Mouse (Mus musculus): ENCODE measurements around the gene Smtnl2. TPM values are rescaled to one million over a fixed set of nuclear protein-coding genes. Genes with fewer than 3 reads are reported as not detected.

Gene Smtnl2
- polyA plus RNA-seq, 1 experiment from 2014 or later: 56.1 TPM

- Histone ChIP-seq H3K27me3 (ENCODE audit: control insufficient read depth, insufficient read depth, low read length) (no peaks in the 10 kb centered on the region), H3K9me3 (ENCODE audit: control insufficient read depth, low read length) (no peaks in the 10 kb centered on the region), H3K4me2 (replicated peaks; ENCODE audit: low read depth, low read length) (no peak overlapping the region), H3K4me3 (ENCODE audit: low read length) (no peak overlapping the region), H3K27ac (ENCODE audit: low read depth, low read length) (no peak overlapping the region), H3K4me1 (ENCODE audit: control insufficient read depth, insufficient read depth, low read length) (no peaks in the 10 kb centered on the region), H3K9ac (ENCODE audit: low read depth, low read length) (no peak overlapping the region), H3K36me3 (ENCODE audit: control insufficient read depth, insufficient read depth, low read length) (no peaks in the 10 kb centered on the region)
- peak; percentile 80 for ATAC-seq (ENCODE audit: low FRiP score, low TSS enrichment)
- 44% methylated on average over 7 of the region's 7 CpGs for WGBS
Observed at GRCm38 (mm10) chr11:72429288-72429690, 17.8 kb upstream of the Smtnl2 start.

GRCm38 (mm10) chr11:72428694-72429093, 17.2 kb upstream of the Smtnl2 start:
- 0% methylated on average over 5 of the region's 5 CpGs for WGBS
- Histone ChIP-seq H3K27ac (ENCODE audit: low read depth, low read length) (no peak overlapping the region), H3K4me1 (ENCODE audit: control insufficient read depth, insufficient read depth, low read length) (no peaks in the 10 kb centered on the region), H3K36me3 (ENCODE audit: control insufficient read depth, insufficient read depth, low read length) (no peaks in the 10 kb centered on the region), H3K27me3 (ENCODE audit: control insufficient read depth, insufficient read depth, low read length) (no peaks in the 10 kb centered on the region), H3K4me3 (ENCODE audit: low read length) (no peak overlapping the region), H3K9ac (ENCODE audit: low read depth, low read length) (no peak overlapping the region), H3K9me3 (ENCODE audit: control insufficient read depth, low read length) (no peaks in the 10 kb centered on the region), H3K4me2 (replicated peaks; ENCODE audit: low read depth, low read length) (no peak overlapping the region)
- ATAC-seq (ENCODE audit: low FRiP score, low TSS enrichment): peak; percentile 43; the same call in 1 of the 2 replicates

- Histone ChIP-seq H3K9ac (ENCODE audit: low read depth, low read length) (no peak overlapping the region), H3K27me3 (ENCODE audit: control insufficient read depth, insufficient read depth, low read length) (no peaks in the 10 kb centered on the region), H3K4me2 (replicated peaks; ENCODE audit: low read depth, low read length) (no peak overlapping the region), H3K4me3 (ENCODE audit: low read length) (no peak overlapping the region), H3K36me3 (ENCODE audit: control insufficient read depth, insufficient read depth, low read length) (no peaks in the 10 kb centered on the region), H3K27ac (ENCODE audit: low read depth, low read length) (no peak overlapping the region), H3K9me3 (ENCODE audit: control insufficient read depth, low read length) (no peaks in the 10 kb centered on the region), H3K4me1 (ENCODE audit: control insufficient read depth, insufficient read depth, low read length) (no peaks in the 10 kb centered on the region)
- ATAC-seq (ENCODE audit: low FRiP score, low TSS enrichment): no peak
Observed at GRCm38 (mm10) chr11:72426884-72427283, 15.4 kb upstream of the Smtnl2 start.

GRCm38 (mm10) chr11:72425201-72425600, 13.7 kb upstream of the Smtnl2 start:
- no peaks in the 10 kb centered on the region for H3K27me3 ChIP-seq (ENCODE audit: control insufficient read depth, insufficient read depth, low read length)
- no peak overlapping the region for H3K9ac ChIP-seq (ENCODE audit: low read depth, low read length)
- no peaks in the 10 kb centered on the region for H3K4me1 ChIP-seq (ENCODE audit: control insufficient read depth, insufficient read depth, low read length)
- no peaks in the 10 kb centered on the region for H3K36me3 ChIP-seq (ENCODE audit: control insufficient read depth, insufficient read depth, low read length)
- H3K9me3 ChIP-seq (ENCODE audit: control insufficient read depth, low read length): no peaks in the 10 kb centered on the region
- H3K27ac ChIP-seq (ENCODE audit: low read depth, low read length): no peak overlapping the region
- no peak for ATAC-seq (ENCODE audit: low FRiP score, low TSS enrichment)
- H3K4me2 ChIP-seq (replicated peaks; ENCODE audit: low read depth, low read length): no peak overlapping the region
- H3K4me3 ChIP-seq (ENCODE audit: low read length): no peak overlapping the region

- no peak overlapping the region for H3K4me3 ChIP-seq (ENCODE audit: low read length)
- H3K9ac ChIP-seq (ENCODE audit: low read depth, low read length): no peak overlapping the region
- H3K9me3 ChIP-seq (ENCODE audit: control insufficient read depth, low read length): no peaks in the 10 kb centered on the region
- no peaks in the 10 kb centered on the region for H3K27me3 ChIP-seq (ENCODE audit: control insufficient read depth, insufficient read depth, low read length)
- H3K4me1 ChIP-seq (ENCODE audit: control insufficient read depth, insufficient read depth, low read length): no peaks in the 10 kb centered on the region
- no peak for ATAC-seq (ENCODE audit: low FRiP score, low TSS enrichment)
- H3K27ac ChIP-seq (ENCODE audit: low read depth, low read length): no peak overlapping the region
- no peaks in the 10 kb centered on the region for H3K36me3 ChIP-seq (ENCODE audit: control insufficient read depth, insufficient read depth, low read length)
- no peak overlapping the region for H3K4me2 ChIP-seq (replicated peaks; ENCODE audit: low read depth, low read length)
- WGBS: 88% methylated on average over 4 of the region's 4 CpGs
Observed at GRCm38 (mm10) chr11:72423686-72424085, 12.2 kb upstream of the Smtnl2 start.

- WGBS: 91% methylated on average over 11 of the region's 11 CpGs
- no peak overlapping the region for H3K4me3 ChIP-seq (ENCODE audit: low read length)
- no peak overlapping the region for H3K9ac ChIP-seq (ENCODE audit: low read depth, low read length)
- no peaks in the 10 kb centered on the region for H3K36me3 ChIP-seq (ENCODE audit: control insufficient read depth, insufficient read depth, low read length)
- peaks cover 10% of the 10 kb centered on the region; the same call in 1 of the 2 replicates for H3K4me1 ChIP-seq (ENCODE audit: control insufficient read depth, insufficient read depth, low read length)
- no peak for ATAC-seq (ENCODE audit: low FRiP score, low TSS enrichment)
- H3K4me2 ChIP-seq (replicated peaks; ENCODE audit: low read depth, low read length): no peak overlapping the region
- H3K27ac ChIP-seq (ENCODE audit: low read depth, low read length): no peak overlapping the region
- H3K27me3 ChIP-seq (ENCODE audit: control insufficient read depth, insufficient read depth, low read length): no peaks in the 10 kb centered on the region
- no peaks in the 10 kb centered on the region for H3K9me3 ChIP-seq (ENCODE audit: control insufficient read depth, low read length)
Observed at GRCm38 (mm10) chr11:72421518-72422278, 10.2 kb upstream of the Smtnl2 start.

GRCm38 (mm10) chr11:72420460-72421122, 9.1 kb upstream of the Smtnl2 start:
- no peak overlapping the region for H3K4me2 ChIP-seq (replicated peaks; ENCODE audit: low read depth, low read length)
- no peak for ATAC-seq (ENCODE audit: low FRiP score, low TSS enrichment)
- WGBS: 86% methylated on average over 6 of the region's 6 CpGs

GRCm38 (mm10) chr11:72419006-72419405, 7.5 kb upstream of the Smtnl2 start:
- H3K4me1 ChIP-seq (ENCODE audit: control insufficient read depth, insufficient read depth, low read length): peaks cover 16% of the 10 kb centered on the region; the same call in 1 of the 2 replicates
- H3K4me2 ChIP-seq (replicated peaks; ENCODE audit: low read depth, low read length): no peak overlapping the region
- 59% methylated on average over 6 of the region's 6 CpGs for WGBS
- H3K27me3 ChIP-seq (ENCODE audit: control insufficient read depth, insufficient read depth, low read length): no peaks in the 10 kb centered on the region
- no peak overlapping the region for H3K27ac ChIP-seq (ENCODE audit: low read depth, low read length)
- ATAC-seq (ENCODE audit: low FRiP score, low TSS enrichment): no peak
- no peaks in the 10 kb centered on the region for H3K9me3 ChIP-seq (ENCODE audit: control insufficient read depth, low read length)
- H3K4me3 ChIP-seq (ENCODE audit: low read length): no peak overlapping the region
- H3K9ac ChIP-seq (ENCODE audit: low read depth, low read length): no peak overlapping the region
- H3K36me3 ChIP-seq (ENCODE audit: control insufficient read depth, insufficient read depth, low read length): no peaks in the 10 kb centered on the region

More at GRCm38 (mm10) chr11:72420460-72421122, 9.1 kb upstream of the Smtnl2 start:
- Histone ChIP-seq H3K36me3 (ENCODE audit: control insufficient read depth, insufficient read depth, low read length) (no peaks in the 10 kb centered on the region), H3K4me3 (ENCODE audit: low read length) (no peak overlapping the region), H3K27ac (ENCODE audit: low read depth, low read length) (no peak overlapping the region), H3K9ac (ENCODE audit: low read depth, low read length) (no peak overlapping the region), H3K9me3 (ENCODE audit: control insufficient read depth, low read length) (no peaks in the 10 kb centered on the region), H3K4me1 (ENCODE audit: control insufficient read depth, insufficient read depth, low read length) (peaks cover 10% of the 10 kb centered on the region; the same call in 1 of the 2 replicates), H3K27me3 (ENCODE audit: control insufficient read depth, insufficient read depth, low read length) (no peaks in the 10 kb centered on the region)

- WGBS: 29% methylated on average over 8 of the region's 8 CpGs
- no peak for ATAC-seq (ENCODE audit: low FRiP score, low TSS enrichment)
- Histone ChIP-seq H3K4me2 (replicated peaks; ENCODE audit: low read depth, low read length) (no peak overlapping the region), H3K27me3 (ENCODE audit: control insufficient read depth, insufficient read depth, low read length) (no peaks in the 10 kb centered on the region), H3K9me3 (ENCODE audit: control insufficient read depth, low read length) (no peaks in the 10 kb centered on the region), H3K9ac (ENCODE audit: low read depth, low read length) (no peak overlapping the region), H3K4me3 (ENCODE audit: low read length) (no peak overlapping the region), H3K27ac (ENCODE audit: low read depth, low read length) (no peak overlapping the region), H3K36me3 (ENCODE audit: control insufficient read depth, insufficient read depth, low read length) (no peaks in the 10 kb centered on the region), H3K4me1 (ENCODE audit: control insufficient read depth, insufficient read depth, low read length) (peaks cover 19% of the 10 kb centered on the region; the same call in 1 of the 2 replicates)
Observed at GRCm38 (mm10) chr11:72418227-72418626, 6.7 kb upstream of the Smtnl2 start.
